Mouse (Mus musculus) fat pad, adult 2 months (tissue): Measurements from ENCODE around the gene Cldn19.

Experiments used
- DNase-seq: peaks from one replicate; pipeline ENCODE4 v3.0.0-alpha.2; 2011; ENCODE audit warnings: low read depth, low spot score; ENCODE audit errors: extremely low read depth

Cldn19 gene

GRCm38 (mm10) chr4:119297361-119297760, 42.1 kb downstream of the Cldn19 start:
- DNase-seq = no peak

- DNase-seq = no peak
Measured at GRCm38 (mm10) chr4:119300761-119301160, 45.5 kb downstream of the Cldn19 start.

- DNase-seq = no peak
Measured at GRCm38 (mm10) chr4:119301777-119302176, 46.6 kb downstream of the Cldn19 start.

- DNase-seq = no peak
Measured at GRCm38 (mm10) chr4:119303291-119303690, 48.1 kb downstream of the Cldn19 start.

- DNase-seq = no peak
Measured at GRCm38 (mm10) chr4:119305418-119305817, 50.2 kb downstream of the Cldn19 start.
